Comparison of ENCODE assay signal across 31 mouse cellular contexts in the genomic region with DNA sequence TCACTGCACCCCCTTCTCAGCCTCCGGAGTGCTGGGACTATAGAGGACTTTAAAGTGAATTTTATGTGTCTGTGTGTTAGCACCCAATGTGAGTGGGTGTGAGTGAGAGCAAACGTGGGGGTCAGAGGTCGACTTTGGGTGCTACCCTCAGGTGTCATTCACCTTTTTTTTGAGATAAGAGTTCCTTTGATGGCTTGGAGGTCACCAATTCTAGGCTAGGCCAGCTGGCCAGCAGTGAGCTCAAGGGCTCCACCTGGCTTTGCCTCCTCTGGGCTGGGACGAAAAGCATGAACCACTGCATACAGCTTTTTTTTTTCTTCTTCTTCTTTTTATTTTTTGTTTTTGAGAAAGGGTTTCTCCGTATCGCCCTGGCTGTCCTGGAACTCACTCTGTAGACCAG. TPM values are rescaled to one million over a fixed set of nuclear protein-coding genes. Genes with fewer than 3 reads are reported as not detected.
DNase-seq lines count a peak whose midpoint lies in the region; ATAC-seq and TF ChIP-seq lines count a peak whose summit lies in the region.
"Had no signal": no experiment of that assay in that cellular context is flagged by ENCODE, and none has a peak within 500 bp of the region (broad histone marks: within the 10 kb centered on the region; RNA-seq: fewer than 3 reads in every experiment).

No protein-coding gene starts in this region.

- TF ChIP-seq POLR2A in heart, adult 2 months (IDR thresholded peaks at IDR 0.05; ENCODE audit: insufficient read depth, low read depth, low read length): no peak
- TF ChIP-seq POLR2A in CH12.LX (IDR thresholded peaks at IDR 0.05; ENCODE audit: low read depth, low read length): no peak

- H3K79me2 ChIP-seq in heart, adult 2 months (replicated peaks; ENCODE audit: control insufficient read depth, insufficient read depth, low read length): no peaks in the 10 kb centered on the region
- H3K79me2 ChIP-seq in CH12.LX (replicated peaks; ENCODE audit: control insufficient read depth, extremely low read depth, insufficient read depth, poor library complexity, severe bottlenecking): no peaks in the 10 kb centered on the region

- intact Hi-C loops in heart, adult 2 months (cut with DNase I): no loop called here
- intact Hi-C loops in left cerebral cortex, adult 2 months (cut with DNase I): no loop called here

- no peaks in the 10 kb centered on the region for H3K4me1 ChIP-seq in heart, adult 2 months (ENCODE audit: control insufficient read depth, insufficient read depth, low read length)
- H3K4me1 ChIP-seq in CH12.LX (ENCODE audit: control insufficient read depth in 1 of 2, insufficient read depth in 2 of 2): peaks cover 4 to 20% of the 10 kb centered on the region in 2 experiments; a peak in 3 of 4 replicates
- no peaks in the 10 kb centered on the region for H3K4me1 ChIP-seq in liver, embryonic 16.5 days (ENCODE audit: control insufficient read depth, low read depth, low read length)
- H3K4me1 ChIP-seq in hindbrain, embryonic 14.5 days (replicated peaks; ENCODE audit: control insufficient read depth, insufficient read depth, low read length): peaks cover 8% of the 10 kb centered on the region; the same call in 1 of the 2 replicates
- H3K4me1 ChIP-seq: embryonic facial prominence, embryonic 15.5 days had no signal

- no peaks in the 10 kb centered on the region for H3K36me3 ChIP-seq in heart, adult 2 months (ENCODE audit: control insufficient read depth, insufficient read depth, low read length)
- no peaks in the 10 kb centered on the region for H3K36me3 ChIP-seq in CH12.LX (replicated peaks in 1 of 2; ENCODE audit: control insufficient read depth in 1 of 2, insufficient read depth in 1 of 2, low read length in 1 of 2)
- H3K36me3 ChIP-seq in liver, embryonic 16.5 days (ENCODE audit: control insufficient read depth, insufficient read depth): no peaks in the 10 kb centered on the region
- peaks cover 24% of the 10 kb centered on the region for H3K36me3 ChIP-seq in hindbrain, embryonic 14.5 days (replicated peaks; ENCODE audit: control insufficient read depth, insufficient read depth)

- TF ChIP-seq RAD21 in CH12.LX (IDR thresholded peaks at IDR 0.05; ENCODE audit: low read depth, low read length): no peak; the same call in none of the 2 replicates

- no peak overlapping the region for H3K27ac ChIP-seq in heart, adult 2 months
- no peak overlapping the region for H3K27ac ChIP-seq in left cerebral cortex, adult 2 months
- H3K27ac ChIP-seq in CH12.LX (ENCODE audit: insufficient read depth, low read depth): no peak overlapping the region
- no peak overlapping the region for H3K27ac ChIP-seq in liver, embryonic 16.5 days (ENCODE audit: low read length)
- H3K27ac ChIP-seq in hindbrain, embryonic 14.5 days: no peak overlapping the region
- H3K27ac ChIP-seq: embryonic facial prominence, embryonic 10.5 days; embryonic facial prominence, embryonic 15.5 days; forebrain, embryonic 13.5 days; hindbrain, embryonic 12.5 days; limb, embryonic 10.5 days; limb, embryonic 15.5 days; neural tube, embryonic 12.5 days had no signal

- no peaks in the 10 kb centered on the region; the same call in 1 of the 2 replicates for H3K27me3 ChIP-seq in heart, adult 2 months (ENCODE audit: control insufficient read depth, insufficient read depth, low read length)
- H3K27me3 ChIP-seq in CH12.LX (replicated peaks): no peaks in the 10 kb centered on the region
- peaks cover 13% of the 10 kb centered on the region for H3K27me3 ChIP-seq in liver, embryonic 16.5 days (ENCODE audit: control insufficient read depth, insufficient read depth, low read depth, low read length)
- H3K27me3 ChIP-seq in hindbrain, embryonic 14.5 days (ENCODE audit: control insufficient read depth, insufficient read depth, low read length): no peaks in the 10 kb centered on the region
- H3K27me3 ChIP-seq: embryonic facial prominence, embryonic 15.5 days; forebrain, embryonic 13.5 days; hindbrain, embryonic 12.5 days; neural tube, embryonic 12.5 days had no signal

- H3K4me2 ChIP-seq in CH12.LX (ENCODE audit: insufficient read depth, low read depth, poor library complexity, severe bottlenecking): no peak overlapping the region
- no peak overlapping the region for H3K4me2 ChIP-seq in liver, embryonic 16.5 days (ENCODE audit: low read depth, low read length)
- no peak overlapping the region for H3K4me2 ChIP-seq in hindbrain, embryonic 14.5 days (replicated peaks)
- H3K4me2 ChIP-seq: embryonic facial prominence, embryonic 15.5 days; forebrain, embryonic 13.5 days; heart, embryonic 11.5 days; hindbrain, embryonic 12.5 days; limb, embryonic 15.5 days; lung, embryonic 14.5 days; neural tube, embryonic 12.5 days had no signal

- ATAC-seq in liver, embryonic 16.5 days (ENCODE audit: low read depth): peak; percentile 69
- no peak for ATAC-seq in hindbrain, embryonic 14.5 days (ENCODE audit: low FRiP score)
- ATAC-seq: forebrain, embryonic 13.5 days; midbrain, embryonic 16.5 days; Patski had no signal

- DNase-seq in heart, adult 2 months: no peak
- DNase-seq in heart, adult 11 months: no peak
- no peak for DNase-seq in left cerebral cortex, adult 2 months (ENCODE audit: extremely low spot score in 1 of 2, low spot score in 2 of 2)
- DNase-seq in left cerebral cortex, adult 18-20 months (ENCODE audit: low spot score in 2 of 2): no peak
- DNase-seq in CH12.LX (ENCODE audit: extremely low read depth): no peak
- DNase-seq in thymus, postnatal 0 days (ENCODE audit: low spot score): no peak
- no peak for DNase-seq in hindbrain, embryonic 14.5 days (ENCODE audit: low spot score)
- DNase-seq: adrenal gland, postnatal 10 days; cerebellum, adult 8-10 months; cerebellum, postnatal 25 days; gastrocnemius, postnatal 10 days; heart, postnatal 36 days; kidney, postnatal 25 days; lung, embryonic 14.5 days; lung, postnatal 14 days; right cerebral cortex, adult 18-20 months; right cerebral cortex, postnatal 4 days; thymus, postnatal 25 days had no signal

- H3K9me3 ChIP-seq in CH12.LX (replicated peaks; ENCODE audit: low read length): no peaks in the 10 kb centered on the region
- H3K9me3 ChIP-seq in liver, embryonic 16.5 days (replicated peaks; ENCODE audit: control insufficient read depth, low read length): no peaks in the 10 kb centered on the region
- no peaks in the 10 kb centered on the region for H3K9me3 ChIP-seq in hindbrain, embryonic 14.5 days (ENCODE audit: control insufficient read depth, low read length)
- H3K9me3 ChIP-seq: embryonic facial prominence, embryonic 10.5 days; embryonic facial prominence, embryonic 15.5 days; forebrain, embryonic 13.5 days; hindbrain, embryonic 12.5 days; limb, embryonic 10.5 days; limb, embryonic 15.5 days; neural tube, embryonic 12.5 days had no signal

- H3K9ac ChIP-seq in heart, adult 2 months (ENCODE audit: low read depth, low read length): no peak overlapping the region
- H3K9ac ChIP-seq in CH12.LX (ENCODE audit: insufficient read depth, low read depth): no peak overlapping the region
- no peak overlapping the region for H3K9ac ChIP-seq in liver, embryonic 16.5 days (ENCODE audit: low read depth, low read length)
- H3K9ac ChIP-seq in hindbrain, embryonic 14.5 days: no peak overlapping the region
- H3K9ac ChIP-seq: embryonic facial prominence, embryonic 15.5 days; forebrain, embryonic 13.5 days; hindbrain, embryonic 12.5 days; limb, embryonic 15.5 days; lung, embryonic 14.5 days; neural tube, embryonic 12.5 days had no signal

- dilution Hi-C loops in CH12.LX (cut with MboI; ENCODE audit: extremely low pct_ligation_motif_present, extremely low pct_unique_long_range_greater_than_20kb, low sequenced_read_pairs): no loop called here

- WGBS in heart, adult 2 months: 62% methylated on average over 6 of the region's 6 CpGs
- 60% methylated on average over 6 of the region's 6 CpGs for WGBS in liver, embryonic 16.5 days (ENCODE audit: insufficient replicate concordance)
- WGBS in hindbrain, embryonic 14.5 days: 71% methylated on average over 6 of the region's 6 CpGs

- in situ Hi-C loops in CH12.LX (cut with MboI; ENCODE audit: low pct_ligation_motif_present, low pct_unique_long_range_greater_than_20kb, low sequenced_read_pairs): no loop called here

- TF ChIP-seq EP300 in heart, adult 2 months (IDR thresholded peaks at IDR 0.05; ENCODE audit: insufficient read depth, low read depth, low read length): no peak
- no peak for TF ChIP-seq EP300 in CH12.LX (IDR thresholded peaks at IDR 0.05; ENCODE audit: low read length)

- TF ChIP-seq CTCF in heart, adult 2 months (IDR thresholded peaks at IDR 0.05): peak; percentile 36
- peak; percentile 5; the same call in 1 of the 2 replicates for TF ChIP-seq CTCF in left cerebral cortex, adult 2 months (IDR thresholded peaks at IDR 0.05)
- TF ChIP-seq CTCF in CH12.LX (conservative IDR thresholded peaks at IDR 0.05 in 1 of 2, IDR thresholded peaks at IDR 0.05 in 1 of 2; ENCODE audit: low read depth in 2 of 2, low read length in 2 of 2): peak in 1 of 2 experiments; percentile 39; a peak in 2 of 4 replicates

- no peak overlapping the region for H3K4me3 ChIP-seq in heart, adult 2 months
- no peak overlapping the region for H3K4me3 ChIP-seq in left cerebral cortex, adult 2 months
- no peak overlapping the region for H3K4me3 ChIP-seq in CH12.LX (replicated peaks in 1 of 3; ENCODE audit: low read depth in 2 of 3, low read length in 2 of 3, poor library complexity in 1 of 3)
- no peak overlapping the region for H3K4me3 ChIP-seq in liver, embryonic 16.5 days (ENCODE audit: low read depth, low read length)
- H3K4me3 ChIP-seq in hindbrain, embryonic 14.5 days (replicated peaks; ENCODE audit: low read length): no peak overlapping the region
- H3K4me3 ChIP-seq: embryonic facial prominence, embryonic 10.5 days; embryonic facial prominence, embryonic 15.5 days; forebrain, embryonic 13.5 days; hindbrain, embryonic 12.5 days; limb, embryonic 10.5 days; limb, embryonic 15.5 days; myocyte; neural tube, embryonic 12.5 days had no signal

RNA-seq across cellular contexts. Expression of gene Nyap1, which starts 14.6 kb away (rescaled TPM):
- total RNA-seq in heart, adult 2 months (2021): 1 to 10 TPM in 1 of 2 experiments, under 1 TPM in 1; 0.94 to 1.2 TPM
- 1.6 and 1.7 TPM in 2 replicates for polyA plus RNA-seq in heart, adult 2 months (2012; rRNA removed)
- total RNA-seq in left cerebral cortex, adult 2 months (2021): 10 to 100 TPM; 76.3 to 81.7 TPM
- 10 to 100 TPM; 80.1 to 82.0 TPM for total RNA-seq in left cerebral cortex, adult 18-20 months (2021)
- 0.67 and 1.4 TPM in 2 replicates for total RNA-seq in CH12.LX (2012; rRNA removed)
- total RNA-seq in CH12.LX (2014; rRNA removed): 0.28 and 0.34 TPM in 2 replicates
- 0.35 and 0.43 TPM in 2 replicates for polyA plus RNA-seq in CH12.LX (2012; ENCODE audit: insufficient read length, low read depth)
- polyA plus RNA-seq in liver, embryonic 16.5 days (2015; fragmentation: Nextera tagmentation; extraction: Ambion mirVana): 0.21 and 0.33 TPM in 2 replicates
- 7.2 and 8.8 TPM in 2 replicates for polyA plus RNA-seq in thymus, postnatal 0 days (2015; fragmentation: Nextera tagmentation; extraction: Ambion mirVana)
- polyA plus RNA-seq in hindbrain, embryonic 14.5 days (2014; fragmentation: Nextera tagmentation; extraction: Ambion mirVana): 14.2 and 18.8 TPM in 2 replicates
- total RNA-seq: granulocyte monocyte progenitor cell, adult 5-6 weeks had no signal

RNA-seq across cellular contexts. Expression of gene Tsc22d4, which starts 18.8 kb away (rescaled TPM):
- 100 to 1,000 TPM; 254 to 258 TPM for total RNA-seq in heart, adult 2 months (2021)
- polyA plus RNA-seq in heart, adult 2 months (2012; rRNA removed): 223 and 251 TPM in 2 replicates
- 100 to 1,000 TPM; 150 to 156 TPM for total RNA-seq in left cerebral cortex, adult 2 months (2021)
- 100 to 1,000 TPM; 139 to 145 TPM for total RNA-seq in left cerebral cortex, adult 18-20 months (2021)
- 32.0 and 39.9 TPM in 2 replicates for total RNA-seq in CH12.LX (2012; rRNA removed)
- total RNA-seq in CH12.LX (2014; rRNA removed): 26.4 and 28.2 TPM in 2 replicates
- 91.2 and 103 TPM in 2 replicates for polyA plus RNA-seq in CH12.LX (2012; ENCODE audit: insufficient read length, low read depth)
- polyA plus RNA-seq in liver, embryonic 16.5 days (2015; fragmentation: Nextera tagmentation; extraction: Ambion mirVana): 59.8 and 64.4 TPM in 2 replicates
- 353 and 419 TPM in 2 replicates for polyA plus RNA-seq in thymus, postnatal 0 days (2015; fragmentation: Nextera tagmentation; extraction: Ambion mirVana)
- polyA plus RNA-seq in hindbrain, embryonic 14.5 days (2014; fragmentation: Nextera tagmentation; extraction: Ambion mirVana): 67.6 and 72.8 TPM in 2 replicates

RNA-seq across cellular contexts. Expression of gene Agfg2, which starts 42.2 kb away (rescaled TPM):
- 10 to 100 TPM; 15.6 to 19.1 TPM for total RNA-seq in heart, adult 2 months (2021)
- polyA plus RNA-seq in heart, adult 2 months (2012; rRNA removed): 11.9 and 12.5 TPM in 2 replicates
- 10 to 100 TPM; 43.6 to 45.5 TPM for total RNA-seq in left cerebral cortex, adult 2 months (2021)
- 10 to 100 TPM; 46.9 to 48.9 TPM for total RNA-seq in left cerebral cortex, adult 18-20 months (2021)
- 8.7 and 10.0 TPM in 2 replicates for total RNA-seq in CH12.LX (2012; rRNA removed)
- 11.5 and 13.4 TPM in 2 replicates for total RNA-seq in CH12.LX (2014; rRNA removed)
- polyA plus RNA-seq in CH12.LX (2012; ENCODE audit: insufficient read length, low read depth): 16.7 and 16.8 TPM in 2 replicates
- 29.4 and 30.5 TPM in 2 replicates for polyA plus RNA-seq in liver, embryonic 16.5 days (2015; fragmentation: Nextera tagmentation; extraction: Ambion mirVana)
- 109 and 142 TPM in 2 replicates for polyA plus RNA-seq in thymus, postnatal 0 days (2015; fragmentation: Nextera tagmentation; extraction: Ambion mirVana)
- polyA plus RNA-seq in hindbrain, embryonic 14.5 days (2014; fragmentation: Nextera tagmentation; extraction: Ambion mirVana): 11.8 and 12.2 TPM in 2 replicates

RNA-seq across cellular contexts. Expression of gene Ppp1r35, which starts 51.9 kb away (rescaled TPM):
- total RNA-seq in heart, adult 2 months (2021): 10 to 100 TPM in 1 of 2 experiments, 1 to 10 TPM in 1; 7.4 to 10.8 TPM
- polyA plus RNA-seq in heart, adult 2 months (2012; rRNA removed): 6.8 and 12.0 TPM in 2 replicates
- total RNA-seq in left cerebral cortex, adult 2 months (2021): 10 to 100 TPM; 22.8 to 25.6 TPM
- total RNA-seq in left cerebral cortex, adult 18-20 months (2021): 10 to 100 TPM; 23.7 to 25.7 TPM
- total RNA-seq in CH12.LX (2012; rRNA removed): 31.6 and 34.6 TPM in 2 replicates
- 11.8 and 17.3 TPM in 2 replicates for total RNA-seq in CH12.LX (2014; rRNA removed)
- polyA plus RNA-seq in CH12.LX (2012; ENCODE audit: insufficient read length, low read depth): 23.3 and 24.1 TPM in 2 replicates
- polyA plus RNA-seq in liver, embryonic 16.5 days (2015; fragmentation: Nextera tagmentation; extraction: Ambion mirVana): 14.8 and 15.5 TPM in 2 replicates
- 69.4 and 69.6 TPM in 2 replicates for polyA plus RNA-seq in thymus, postnatal 0 days (2015; fragmentation: Nextera tagmentation; extraction: Ambion mirVana)
- 51.1 and 58.7 TPM in 2 replicates for polyA plus RNA-seq in hindbrain, embryonic 14.5 days (2014; fragmentation: Nextera tagmentation; extraction: Ambion mirVana)
